Mouse (Mus musculus) urinary bladder, postnatal 4 days (tissue): ENCODE data around the gene Trim47.

Experiments used
- DNase-seq, 2 experiments: peaks; one replicate each; pipeline ENCODE4 v3.0.0; 2021 to 2022; ENCODE audit warnings: low spot score in 2 of 2

Gene Trim47

GRCm38 (mm10) chr11:116061641-116062415 is 65.2 kb downstream of the Trim47 start:
- no peak for DNase-seq

GRCm38 (mm10) chr11:116060596-116060995 is 66.4 kb downstream of the Trim47 start:
- DNase-seq, result no peak

- no peak for DNase-seq
Measured at GRCm38 (mm10) chr11:116059691-116060025, 67.4 kb downstream of the Trim47 start.

- DNase-seq, result no peak
Measured at GRCm38 (mm10) chr11:116058868-116059690, 67.9 kb downstream of the Trim47 start.

GRCm38 (mm10) chr11:116058022-116058614 is 68.9 kb downstream of the Trim47 start:
- DNase-seq, result no peak

- DNase-seq, result no peak
Measured at GRCm38 (mm10) chr11:116057237-116057881, 69.7 kb downstream of the Trim47 start.

- no peak for DNase-seq
Measured at GRCm38 (mm10) chr11:116055873-116056272, 71.1 kb downstream of the Trim47 start.
